Mouse (Mus musculus) ES-E14 (cell line): Measurements from ENCODE around the gene Pla2g1b. TPM values are rescaled to one million over a fixed set of nuclear protein-coding genes. Genes with fewer than 3 reads are reported as not detected.
A peak's percentile ranks its signal among the peaks of the same experiment; 100 is the strongest.

ENCODE experiments used
- DNase-seq: peaks from one replicate; pipeline ENCODE4 v3.0.0-alpha.2; 2013; ENCODE audit warnings: low read depth, low spot score
- H3K27ac ChIP-seq: 2 replicates; pipeline ENCODE4 v1.5.1; 2012; ENCODE audit warnings: low read depth, mild to moderate bottlenecking, low read length, moderate library complexity, mixed read lengths; ENCODE audit not compliant: poor library complexity, insufficient read depth, severe bottlenecking
- H3K36me3 ChIP-seq: 2 replicates; pipeline ENCODE4 v1.6.1; 2012; ENCODE audit warnings: mild to moderate bottlenecking, low read length, moderate library complexity, mixed read lengths; ENCODE audit not compliant: control insufficient read depth, poor library complexity, insufficient read depth, severe bottlenecking
- H3K4me1 ChIP-seq, 2 experiments: fragments of 150-350 bp in 1 of 2; sonication (generic) in 1 of 2; 2 replicates each; pipeline ENCODE4 v1.6.1; 2012; ENCODE audit warnings: low read length in 2 of 2, mild to moderate bottlenecking in 1 of 2, mixed read lengths in 1 of 2; ENCODE audit not compliant: control insufficient read depth in 2 of 2, insufficient read depth in 2 of 2, poor library complexity in 1 of 2
- H3K4me3 ChIP-seq, 2 experiments: fragments of 150-350 bp in 1 of 2; sonication (generic) in 1 of 2; 2 replicates each; pipeline ENCODE4 v1.5.1; 2012; ENCODE audit warnings: low read length in 2 of 2, low read depth in 1 of 2, mild to moderate bottlenecking in 1 of 2, mixed read lengths in 1 of 2; ENCODE audit not compliant: insufficient read depth in 1 of 2, poor library complexity in 1 of 2, severe bottlenecking in 1 of 2
- H3K9ac ChIP-seq: 2 replicates; pipeline ENCODE4 v1.6.1; 2012; ENCODE audit warnings: low read depth, mild to moderate bottlenecking, low read length, mixed read lengths; ENCODE audit not compliant: poor library complexity, insufficient read depth, severe bottlenecking
- H3K9me3 ChIP-seq: fragments of 150-350 bp; sonication (generic); 2 replicates; pipeline ENCODE4 v1.6.1; 2012; ENCODE audit warnings: low read depth, mild to moderate bottlenecking, low read length; ENCODE audit not compliant: control insufficient read depth, insufficient read depth
- CHD2 ChIP-seq: IDR thresholded peaks from 2 replicates; pipeline ENCODE4 v1.6.1; 2014; ENCODE audit warnings: mild to moderate bottlenecking, low read depth, low read length, inconsistent platforms
- HCFC1 ChIP-seq: IDR thresholded peaks from 2 replicates; pipeline ENCODE4 v1.6.1; 2012; ENCODE audit warnings: low read length, inconsistent platforms, borderline replicate concordance; ENCODE audit not compliant: insufficient read depth
- MAFK ChIP-seq: IDR thresholded peaks from 2 replicates; pipeline ENCODE4 v1.6.1; 2014; ENCODE audit warnings: mild to moderate bottlenecking, low read depth, low read length, inconsistent platforms; ENCODE audit not compliant: insufficient read depth
- ZC3H11A ChIP-seq: IDR thresholded peaks from 2 replicates; pipeline ENCODE4 v1.6.1; 2012; ENCODE audit warnings: low read depth, mild to moderate bottlenecking, inconsistent platforms, low read length, borderline replicate concordance
- ZNF384 ChIP-seq: IDR thresholded peaks from 2 replicates; pipeline ENCODE4 v1.6.1; 2012; ENCODE audit warnings: low read depth, low read length, inconsistent platforms
- in situ Hi-C, 2 experiments: fragments of 600-800 bp; cut with MboI; formaldehyde crosslinking; loops; one replicate each; pipeline ENCODE4 v1.15.1; 2025; ENCODE audit warnings: low sequenced_read_pairs in 2 of 2, inconsistent platforms in 1 of 2; ENCODE audit not compliant: unreplicated experiment in 2 of 2
- total RNA-seq: library from RNA; depleted of rRNA; stranded (reverse); fragments of 300-350 nt; gene quantifications from 2 replicates; pipeline ENCODE4 v1.2.3, GENCODE M21; 2012

Pla2g1b gene
- total RNA-seq, 1 experiment: 31.1 TPM

- Histone ChIP-seq H3K36me3 (peaks cover 21% of the 10 kb centered on the region), H3K4me1 (peaks cover 0 to 6% of the 10 kb centered on the region in 2 experiments; a peak in 1 of 4 replicates), H3K9me3 (no peaks in the 10 kb centered on the region), H3K4me3 (peak overlapping the region; percentile 84 to 95), H3K27ac (peak overlapping the region; percentile 78), H3K9ac (peak overlapping the region; percentile 89)
- peak; percentile 91 for DNase-seq
- in situ Hi-C loops: no loop called here
- no peak for TF ChIP-seq ZNF384
- peak; percentile 34; the same call in 1 of the 2 replicates for TF ChIP-seq HCFC1
- no peak for TF ChIP-seq ZC3H11A
- no peak for TF ChIP-seq MAFK
- TF ChIP-seq CHD2: 0 out of 2 replicates have a peak, but pooled peaks have one; percentile 30
Observed at GRCm38 (mm10) chr5:115464408-115465115, 1.5 kb upstream of the Pla2g1b start.

DNA sequence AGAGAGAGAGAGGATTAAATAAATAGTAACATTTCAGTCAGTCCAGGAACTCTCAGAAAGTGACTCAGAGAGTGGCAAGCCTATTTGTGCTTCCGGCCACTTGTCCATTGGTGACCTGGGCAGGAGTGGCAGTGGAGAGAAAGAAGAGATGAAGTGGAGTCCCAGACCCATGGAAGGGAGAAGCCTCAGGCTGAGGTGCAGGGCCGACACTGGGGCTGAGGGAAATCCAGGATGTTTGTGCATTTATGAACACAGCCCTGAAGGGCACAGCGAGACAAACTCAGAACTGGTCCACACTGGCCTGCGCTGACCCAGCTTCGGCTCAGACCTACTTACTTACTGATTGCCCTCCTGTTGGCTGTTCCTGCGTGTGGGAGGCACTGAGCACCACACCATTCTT lies 3.7 kb downstream of the Pla2g1b start:
- Histone ChIP-seq H3K9me3 (no peaks in the 10 kb centered on the region), H3K4me1 (peaks cover 0 to 9% of the 10 kb centered on the region in 2 experiments; a peak in 1 of 4 replicates), H3K36me3 (peaks cover 41% of the 10 kb centered on the region), H3K27ac (no peak overlapping the region), H3K9ac (peak overlapping the region; percentile 44; the same call in 1 of the 2 replicates), H3K4me3 (no peak overlapping the region)
- no peak for DNase-seq
- in situ Hi-C loops: no loop called here
- TF ChIP-seq ZC3H11A: no peak
- no peak for TF ChIP-seq CHD2
- no peak for TF ChIP-seq MAFK
- TF ChIP-seq HCFC1: no peak

GRCm38 (mm10) chr5:115470766-115471531 lies 4.9 kb downstream of the Pla2g1b start:
- Histone ChIP-seq H3K9me3 (no peaks in the 10 kb centered on the region), H3K4me1 (peaks cover 0 to 12% of the 10 kb centered on the region in 2 experiments; a peak in 1 of 4 replicates), H3K9ac (no peak overlapping the region; the same call in 1 of the 2 replicates), H3K27ac (no peak overlapping the region; the same call in 1 of the 2 replicates), H3K4me3 (no peak overlapping the region), H3K36me3 (peaks cover 42% of the 10 kb centered on the region)
- TF ChIP-seq CHD2 (no peak), HCFC1 (no peak), MAFK (no peak), ZC3H11A (no peak), ZNF384 (no peak)
- no peak for DNase-seq
- in situ Hi-C loops: no loop called here

DNA sequence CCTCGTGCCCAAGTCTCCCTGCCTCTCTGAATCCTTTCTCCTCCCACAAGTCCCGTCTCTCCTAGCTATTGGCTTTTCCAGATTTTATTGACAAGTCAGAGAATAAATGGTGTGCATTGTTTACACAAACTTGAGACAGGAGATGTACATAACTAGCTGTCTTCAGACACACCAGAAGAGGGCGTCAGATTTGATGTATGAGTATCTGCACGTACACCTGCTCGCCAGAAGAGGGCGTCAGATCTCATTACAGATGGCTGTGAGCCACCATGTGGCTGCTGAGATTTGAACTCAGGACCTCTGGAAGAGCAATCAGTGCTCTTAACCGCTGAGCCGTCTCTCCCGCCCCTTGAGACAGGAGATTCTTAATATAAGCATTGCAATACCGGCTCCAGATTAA lies 7.1 kb downstream of the Pla2g1b start:
- Histone ChIP-seq H3K36me3 (peaks cover 33% of the 10 kb centered on the region), H3K9me3 (no peaks in the 10 kb centered on the region), H3K4me1 (peaks cover 0 to 8% of the 10 kb centered on the region in 2 experiments; a peak in 3 of 4 replicates), H3K27ac (no peak overlapping the region), H3K9ac (no peak overlapping the region), H3K4me3 (no peak overlapping the region)
- TF ChIP-seq ZNF384: no peak
- no peak for TF ChIP-seq CHD2
- TF ChIP-seq HCFC1: no peak
- TF ChIP-seq ZC3H11A: no peak
- no peak for TF ChIP-seq MAFK
- in situ Hi-C loops: no loop called here
- no peak for DNase-seq
